Mouse (Mus musculus) MEL (cell line): ENCODE data around the gene Fsip1. TPM values are rescaled to one million over a fixed set of nuclear protein-coding genes. Genes with fewer than 3 reads are reported as not detected.

Experiments used
- DNase-seq: peaks from one replicate; pipeline ENCODE4 v3.0.0; 2011; ENCODE audit warnings: low read depth, low spot score
- H3K27ac ChIP-seq: 2 replicates; pipeline ENCODE4 v1.5.1; 2012; ENCODE audit warnings: low read depth, mild to moderate bottlenecking, control low read depth, low read length, moderate library complexity; ENCODE audit not compliant: control insufficient read depth
- H3K27me3 ChIP-seq, 2 experiments: fragments of 150-350 bp in 1 of 2; sonication (generic) in 1 of 2; 2 replicates each; pipeline ENCODE4 v1.6.1; 2012; ENCODE audit warnings: low read length in 2 of 2, mild to moderate bottlenecking in 2 of 2, improper control_type of control experiment in 1 of 2, moderate library complexity in 1 of 2; ENCODE audit not compliant: insufficient read depth in 2 of 2, control insufficient read depth in 1 of 2
- H3K36me3 ChIP-seq, 2 experiments: 2 replicates each; pipeline ENCODE4 v1.6.1; 2012 to 2014; ENCODE audit warnings: low read length in 2 of 2, improper control_type of control experiment in 1 of 2, inconsistent platforms in 1 of 2, mild to moderate bottlenecking in 1 of 2; ENCODE audit not compliant: insufficient read depth in 2 of 2, control insufficient read depth in 1 of 2
- H3K4me1 ChIP-seq, 2 experiments: fragments of 150-350 bp in 1 of 2; sonication (generic) in 1 of 2; 2 replicates each; pipeline ENCODE4 v1.6.1; 2012; ENCODE audit warnings: low read length in 2 of 2, improper control_type of control experiment in 1 of 2, mild to moderate bottlenecking in 1 of 2; ENCODE audit not compliant: insufficient read depth in 2 of 2, control insufficient read depth in 1 of 2
- H3K4me3 ChIP-seq, 2 experiments: fragments of 150-350 bp in 1 of 2; sonication (generic) in 1 of 2; 2 replicates each; pipeline ENCODE4 v1.5.1; 2012; ENCODE audit warnings: low read depth in 2 of 2, low read length in 2 of 2, mild to moderate bottlenecking in 2 of 2, moderate library complexity in 2 of 2, control low read depth in 1 of 2, improper control_type of control experiment in 1 of 2; ENCODE audit not compliant: control insufficient read depth in 1 of 2, insufficient read depth in 1 of 2
- H3K79me2 ChIP-seq: 2 replicates; pipeline ENCODE4 v1.6.1; 2012; ENCODE audit warnings: mild to moderate bottlenecking, low read length, moderate library complexity; ENCODE audit not compliant: control insufficient read depth, poor library complexity, insufficient read depth
- H3K9ac ChIP-seq: 2 replicates; pipeline ENCODE4 v1.6.1; 2012; ENCODE audit warnings: low read depth, mild to moderate bottlenecking, control low read depth, low read length, moderate library complexity; ENCODE audit not compliant: control insufficient read depth, poor library complexity, severe bottlenecking
- H3K9me3 ChIP-seq: fragments of 150-350 bp; sonication (generic); replicated peaks from 2 replicates; pipeline ENCODE4 v1.6.1; 2012; ENCODE audit warnings: mild to moderate bottlenecking, low read length, improper control_type of control experiment, moderate library complexity; ENCODE audit not compliant: insufficient read depth
- BHLHE40 ChIP-seq: IDR thresholded peaks from 2 replicates; pipeline ENCODE4 v1.6.1; 2012; ENCODE audit warnings: low read depth, mild to moderate bottlenecking, inconsistent platforms, low read length, improper control_type of control experiment, borderline replicate concordance
- HCFC1 ChIP-seq: IDR thresholded peaks from 2 replicates; pipeline ENCODE4 v1.6.1; 2012; ENCODE audit warnings: low read depth, mild to moderate bottlenecking, inconsistent platforms, low read length, improper control_type of control experiment, moderate library complexity
- MAX ChIP-seq: IDR thresholded peaks from 2 replicates; pipeline ENCODE4 v1.6.1; 2011; ENCODE audit warnings: low read length, improper control_type of control experiment
- MYC ChIP-seq: IDR thresholded peaks from 2 replicates; pipeline ENCODE4 v1.6.1; 2011; ENCODE audit warnings: low read depth, mild to moderate bottlenecking, low read length, improper control_type of control experiment, moderate library complexity
- POLR2A ChIP-seq, 2 experiments: IDR thresholded peaks; 2 replicates each; pipeline ENCODE4 v1.6.1; 2011 to 2012; ENCODE audit warnings: low read length in 2 of 2, mild to moderate bottlenecking in 2 of 2, control low read depth in 1 of 2, improper control_type of control experiment in 1 of 2, low read depth in 1 of 2, moderate library complexity in 1 of 2; ENCODE audit not compliant: control insufficient read depth in 1 of 2, insufficient read depth in 1 of 2, poor library complexity in 1 of 2
- POLR2AphosphoS5 ChIP-seq: IDR thresholded peaks from 2 replicates; pipeline ENCODE4 v1.6.1; 2012; ENCODE audit warnings: low read depth, borderline replicate concordance, mild to moderate bottlenecking, inconsistent platforms, low read length, moderate library complexity, mixed read lengths
- RAD21 ChIP-seq: IDR thresholded peaks from 2 replicates; pipeline ENCODE4 v1.6.1; 2011; ENCODE audit warnings: mild to moderate bottlenecking, low read depth, low read length, improper control_type of control experiment
- RCOR1 ChIP-seq: IDR thresholded peaks from 2 replicates; pipeline ENCODE4 v1.6.1; 2012; ENCODE audit warnings: low read depth, mild to moderate bottlenecking, inconsistent platforms, low read length, improper control_type of control experiment
- SIN3A ChIP-seq: IDR thresholded peaks from 2 replicates; pipeline ENCODE4 v1.6.1; 2012; ENCODE audit warnings: low read length, improper control_type of control experiment, inconsistent platforms
- TCF12 ChIP-seq: IDR thresholded peaks from 2 replicates; pipeline ENCODE4 v1.6.1; 2014; ENCODE audit warnings: low read depth, mild to moderate bottlenecking, inconsistent platforms, low read length, improper control_type of control experiment, moderate library complexity
- UBTF ChIP-seq: IDR thresholded peaks from 2 replicates; pipeline ENCODE4 v1.6.1; 2012; ENCODE audit warnings: low read depth, mild to moderate bottlenecking, inconsistent platforms, low read length, improper control_type of control experiment, moderate library complexity, borderline replicate concordance; ENCODE audit not compliant: insufficient read depth
- ZKSCAN1 ChIP-seq: IDR thresholded peaks from 2 replicates; pipeline ENCODE4 v1.6.1; 2012; ENCODE audit warnings: low read depth, mild to moderate bottlenecking, inconsistent platforms, low read length, improper control_type of control experiment, moderate library complexity
- ZNF384 ChIP-seq: IDR thresholded peaks from 2 replicates; pipeline ENCODE4 v1.6.1; 2012; ENCODE audit warnings: low read depth, mild to moderate bottlenecking, inconsistent platforms, low read length, improper control_type of control experiment
- polyA plus RNA-seq, 2 experiments: library from polyadenylated mRNA; stranded (reverse) in 1 of 2; unstranded in 1 of 2; fragments of >175 nt in 1 of 2; fragments of >200 nt in 1 of 2; gene quantifications; 2 replicates each; pipeline versions ENCODE4 v1.2.1 to v1.2.4; 2012; ENCODE audit warnings: low replicate concordance in 2 of 2, low read depth in 1 of 2; ENCODE audit not compliant: insufficient read length in 2 of 2, insufficient read depth in 1 of 2, missing spikeins in 1 of 2
- total RNA-seq: library from RNA; depleted of rRNA; stranded (reverse); fragments of 300-350 nt; gene quantifications from 2 replicates; pipeline ENCODE4 v1.2.3, GENCODE M21; 2012

Fsip1 gene
- total and polyA plus RNA-seq, 3 experiments: not detected

DNA sequence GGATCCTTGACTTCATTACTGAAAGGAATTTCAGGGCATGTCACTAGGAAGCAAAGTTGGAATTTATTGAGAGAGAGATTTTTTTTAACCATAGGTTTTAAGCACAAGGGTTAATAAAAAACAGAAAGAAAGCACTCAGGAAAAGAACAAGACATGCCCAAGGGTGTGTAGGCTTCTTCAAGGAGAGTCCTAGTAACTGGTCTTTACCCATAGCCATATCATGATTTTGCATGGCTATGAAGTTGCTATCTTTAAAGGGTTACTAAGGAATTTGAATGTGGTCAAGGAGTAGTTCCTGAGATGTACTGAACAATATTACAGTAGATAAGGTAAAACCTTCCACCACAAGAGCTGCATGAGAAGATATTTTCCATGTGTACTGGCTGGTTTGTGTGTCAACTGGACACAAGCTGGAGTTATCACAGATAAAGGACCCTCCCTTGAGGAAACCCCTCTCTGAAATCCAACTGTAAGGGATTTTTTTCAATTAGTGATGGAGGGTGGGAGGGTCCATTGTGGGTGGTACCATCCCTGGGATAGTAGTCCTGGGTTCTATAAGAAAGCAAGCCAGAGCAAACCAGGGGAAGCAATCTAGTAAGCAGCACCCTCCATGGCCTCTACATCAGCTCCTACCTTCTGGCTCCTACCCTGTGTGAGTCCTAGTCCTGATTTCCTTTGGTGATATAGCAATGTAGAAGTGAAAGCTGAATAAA is 76.7 kb downstream of the Fsip1 start:
- no peak for DNase-seq
- H3K79me2 ChIP-seq: no peaks in the 10 kb centered on the region
- no peaks in the 10 kb centered on the region for H3K4me1 ChIP-seq
- H3K27me3 ChIP-seq: peaks cover 0 to 2% of the 10 kb centered on the region in 2 experiments; a peak in 2 of 4 replicates
- no peak overlapping the region for H3K9ac ChIP-seq
- no peaks in the 10 kb centered on the region for H3K9me3 ChIP-seq
- H3K36me3 ChIP-seq: no peaks in the 10 kb centered on the region
- TF ChIP-seq RAD21 (no peak), POLR2A (IDR thresholded peaks at IDR 0.05; ENCODE audit: control insufficient read depth in 1 of 2, insufficient read depth in 1 of 2, low read depth in 1 of 2, low read length in 2 of 2, poor library complexity in 1 of 2) (no peak), MYC (no peak), HCFC1 (no peak), SIN3A (no peak), BHLHE40 (no peak), ZKSCAN1 (no peak), RCOR1 (no peak), UBTF (no peak), ZNF384 (no peak)
- H3K27ac ChIP-seq: no peak overlapping the region
- no peak overlapping the region for H3K4me3 ChIP-seq

DNA sequence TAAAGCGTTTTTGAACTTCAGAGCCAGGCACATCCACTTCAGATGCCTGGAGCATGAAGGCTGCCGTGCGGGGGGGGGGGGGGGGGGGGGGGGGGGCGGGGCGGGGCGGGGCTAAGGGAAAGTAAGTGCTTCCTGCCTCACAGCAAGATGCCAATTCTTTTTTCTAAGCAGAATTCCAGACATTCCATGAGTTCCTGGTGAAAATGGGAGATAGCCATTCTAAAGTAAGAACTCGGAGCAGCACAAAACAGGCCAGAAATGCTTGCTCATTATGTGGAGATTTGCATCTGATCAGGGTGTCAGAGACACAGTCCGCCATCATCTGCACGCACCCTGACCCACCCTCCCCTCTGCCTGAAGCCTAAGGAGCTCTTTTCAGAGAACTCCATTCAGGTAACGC is 77.3 kb downstream of the Fsip1 start:
- Histone ChIP-seq H3K36me3 (no peaks in the 10 kb centered on the region), H3K9ac (no peak overlapping the region), H3K4me1 (no peaks in the 10 kb centered on the region), H3K27me3 (peaks cover 0 to 2% of the 10 kb centered on the region in 2 experiments; a peak in 2 of 4 replicates), H3K9me3 (no peaks in the 10 kb centered on the region), H3K27ac (no peak overlapping the region), H3K79me2 (no peaks in the 10 kb centered on the region), H3K4me3 (no peak overlapping the region)
- TF ChIP-seq HCFC1: no peak
- TF ChIP-seq MAX: no peak
- TF ChIP-seq TCF12: no peak
- TF ChIP-seq ZNF384: no peak
- no peak for TF ChIP-seq POLR2AphosphoS5
- no peak for TF ChIP-seq BHLHE40
- DNase-seq: no peak
